Mouse (Mus musculus): ENCODE data around the gene Map4k5.

Map4k5 gene

DNA sequence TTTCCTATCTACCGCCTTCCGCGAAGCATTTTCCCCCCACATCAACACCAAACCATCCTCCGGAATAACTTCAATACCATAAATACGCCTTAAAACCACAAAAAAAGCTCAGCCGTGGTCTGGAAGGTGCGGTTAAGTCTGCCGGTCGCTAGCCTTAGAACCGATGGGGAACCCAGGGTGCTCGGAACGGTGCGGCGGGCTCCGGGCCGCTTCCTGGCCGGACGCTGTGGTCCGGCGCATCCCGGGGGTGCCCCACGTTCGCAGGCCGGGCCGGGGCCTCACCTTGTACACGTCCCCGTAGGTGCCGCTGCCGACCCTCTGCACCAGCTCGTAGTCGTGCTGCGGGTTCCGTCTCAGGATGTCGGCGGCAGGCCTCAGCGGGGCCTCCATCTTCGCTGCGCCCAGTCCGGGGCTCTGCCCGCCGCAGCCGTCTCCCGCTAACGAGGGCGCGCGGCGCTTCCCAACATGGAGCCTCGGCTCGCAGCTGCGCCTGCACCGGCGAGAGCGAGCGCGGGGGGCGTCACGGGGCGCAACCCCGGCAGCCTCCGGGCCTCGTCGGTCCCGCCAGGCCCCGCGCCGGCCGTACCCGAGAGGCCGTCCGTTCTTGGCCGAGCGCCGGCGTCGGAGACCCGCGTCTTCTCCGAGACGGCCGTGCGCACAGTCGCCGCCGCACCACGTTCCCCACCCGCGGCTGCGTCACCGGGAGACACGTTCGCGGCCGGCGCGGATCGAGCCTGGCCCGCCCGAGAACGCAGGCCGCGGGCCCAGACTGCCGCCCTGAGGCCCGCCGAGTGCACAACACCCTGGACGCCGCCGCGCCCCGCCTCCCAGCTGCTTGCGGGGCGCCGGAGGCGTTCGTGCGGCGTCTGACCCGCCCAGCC, at the start of gene Map4k5, which contains the start of gene Atl1:
Map4k5 (minus strand) TSS at position 830 of the 881 bp plus-strand sequence.
Atl1 (plus strand) TSS at position 244 of the 881 bp plus-strand sequence.
- peak; percentile 86 for DNase-seq

DNA sequence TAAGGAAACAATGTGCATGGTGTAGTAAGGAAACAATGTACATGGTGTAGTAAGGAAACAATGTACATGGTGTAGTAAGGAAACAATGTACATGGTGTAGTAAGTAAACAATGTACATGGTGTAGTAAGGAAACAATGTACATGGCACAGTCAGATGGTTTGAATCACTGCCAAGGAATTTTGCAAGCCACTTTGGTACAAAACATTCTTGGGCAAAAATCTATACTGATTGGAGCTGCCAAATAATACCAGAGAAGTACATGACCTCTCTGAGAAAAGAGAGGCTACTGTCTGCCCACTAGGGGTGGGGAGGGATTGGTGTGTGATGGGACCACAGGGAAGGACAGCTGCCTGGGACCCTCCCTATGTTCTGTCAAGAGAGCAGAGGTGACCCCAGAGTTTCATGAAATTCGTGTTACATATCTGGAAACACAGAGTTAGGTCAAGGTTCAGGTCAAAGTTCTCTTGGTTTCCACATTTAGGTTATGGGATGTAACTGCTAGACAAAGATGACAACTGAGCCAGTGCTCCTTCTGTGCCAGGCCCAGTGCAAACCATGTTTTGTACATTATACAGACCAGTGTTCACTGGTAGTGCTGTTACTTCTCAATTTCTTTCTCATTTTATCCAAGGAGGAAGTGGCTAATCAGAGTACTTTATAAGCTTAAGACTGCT, 48.8 kb upstream of the Map4k5 start:
- DNase-seq: no peak

DNA sequence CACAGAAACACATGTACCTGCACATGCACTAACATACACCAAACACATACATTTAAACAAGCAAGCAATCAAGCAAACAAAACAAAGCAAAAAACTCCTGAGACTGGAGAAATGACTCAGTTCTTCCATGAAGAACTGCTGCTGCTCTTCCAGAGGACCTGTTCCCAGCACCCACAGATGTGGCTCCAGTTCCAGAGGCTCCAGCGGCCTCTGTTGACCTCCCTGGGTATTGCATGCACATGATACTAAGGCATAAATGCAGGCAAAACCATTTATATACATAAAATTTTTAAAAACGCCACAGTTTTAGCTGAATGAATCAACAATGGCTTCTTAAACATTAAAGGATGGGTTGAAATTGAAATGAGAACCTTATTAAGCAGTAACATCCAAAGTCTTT, 46.3 kb upstream of the Map4k5 start:
- DNase-seq: no peak

DNA sequence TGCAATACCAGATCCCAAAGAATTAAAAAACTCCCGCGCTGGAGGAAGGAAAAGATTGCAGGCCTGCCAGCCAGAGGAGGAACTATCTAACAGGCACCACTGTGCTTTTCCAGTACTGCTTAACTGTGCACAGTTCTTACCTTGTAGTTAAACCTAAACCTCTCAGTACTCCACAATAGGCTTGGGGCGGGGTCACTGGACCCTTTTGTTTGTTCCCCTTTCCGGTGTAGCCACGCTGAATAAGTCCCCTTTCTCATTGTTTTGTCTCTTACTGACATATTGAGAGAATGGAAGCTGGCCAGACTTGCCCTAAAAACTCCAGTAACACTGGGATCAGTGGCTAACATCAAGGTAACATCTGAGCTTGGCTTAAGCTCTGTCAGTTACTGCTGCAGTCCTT, 44.7 kb upstream of the Map4k5 start:
- DNase-seq: no peak

DNA sequence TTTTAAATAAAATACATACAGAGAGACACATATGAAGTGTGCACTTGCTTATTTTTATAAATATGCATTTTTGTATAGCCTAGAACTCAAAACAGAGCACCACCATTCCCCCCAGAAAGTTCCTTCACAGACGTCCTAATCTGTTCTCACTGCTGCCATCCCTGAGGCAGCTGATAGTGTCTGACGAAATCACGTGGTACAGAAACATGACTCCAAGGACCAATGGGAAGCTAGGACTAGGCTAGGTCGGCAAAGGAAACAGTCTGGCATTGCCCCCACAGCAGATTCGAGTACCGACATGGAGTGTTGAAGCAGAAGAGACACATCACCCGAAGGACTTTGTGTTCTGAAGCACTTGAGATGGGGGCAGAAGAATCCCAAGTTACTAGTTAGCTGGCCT, 33.7 kb upstream of the Map4k5 start:
- DNase-seq: no peak

DNA sequence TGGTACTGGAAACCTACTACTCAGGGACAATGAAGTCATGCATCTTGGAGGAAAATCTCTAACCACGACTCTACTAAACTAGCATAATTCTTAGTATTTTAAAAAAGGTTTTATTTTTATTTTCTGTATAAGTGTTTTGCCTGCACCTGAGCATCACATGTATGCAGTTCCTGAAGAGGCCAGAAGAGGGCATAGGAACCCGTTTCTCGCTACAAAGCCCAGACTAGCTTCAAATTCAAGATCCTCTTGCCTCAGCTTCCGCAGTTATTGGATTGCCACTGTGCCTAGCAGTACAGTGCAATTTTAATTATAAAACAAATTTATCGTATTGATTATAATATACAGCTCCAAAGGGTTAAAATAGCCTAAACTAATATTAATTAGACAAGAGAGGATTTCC, 31.0 kb upstream of the Map4k5 start:
- no peak for DNase-seq

DNA sequence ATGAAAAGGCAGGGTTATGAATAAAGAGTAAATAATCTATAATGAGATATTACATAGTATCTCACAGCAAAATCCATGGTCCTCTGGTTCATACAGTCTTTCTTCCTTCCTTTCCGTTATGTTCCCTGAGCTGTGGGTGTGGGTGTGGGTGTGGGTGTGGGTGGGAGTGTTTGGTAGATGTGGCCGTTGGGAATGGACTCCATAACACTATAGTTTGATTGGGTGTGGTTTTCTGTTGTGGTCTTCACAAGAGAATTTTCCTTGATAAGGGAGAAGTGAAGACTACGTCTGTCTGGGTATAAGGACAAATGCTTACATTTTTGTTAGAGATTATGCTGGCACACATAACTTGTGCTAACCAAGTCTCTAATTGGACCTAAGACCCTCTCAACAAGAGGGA, 30.6 kb upstream of the Map4k5 start:
- no peak for DNase-seq

DNA sequence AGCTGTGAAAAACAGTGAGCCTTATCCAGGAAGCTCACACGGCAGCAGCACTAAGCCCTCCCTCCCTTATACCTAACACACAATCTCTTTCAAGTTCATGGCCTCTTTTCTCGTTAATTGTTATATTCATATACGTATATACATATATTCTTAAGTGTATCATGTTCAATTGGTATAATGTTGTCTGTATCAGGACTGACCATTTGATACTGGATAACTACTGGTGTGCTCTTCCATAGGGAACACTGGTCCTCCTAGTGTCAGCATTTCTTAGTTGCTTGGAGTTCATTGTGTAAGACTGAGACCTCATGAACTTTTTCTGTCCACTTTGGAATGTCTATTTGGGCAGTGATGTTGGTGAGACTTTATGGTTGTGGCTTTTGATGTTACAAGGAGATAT, 30.1 kb upstream of the Map4k5 start:
- no peak for DNase-seq

DNA sequence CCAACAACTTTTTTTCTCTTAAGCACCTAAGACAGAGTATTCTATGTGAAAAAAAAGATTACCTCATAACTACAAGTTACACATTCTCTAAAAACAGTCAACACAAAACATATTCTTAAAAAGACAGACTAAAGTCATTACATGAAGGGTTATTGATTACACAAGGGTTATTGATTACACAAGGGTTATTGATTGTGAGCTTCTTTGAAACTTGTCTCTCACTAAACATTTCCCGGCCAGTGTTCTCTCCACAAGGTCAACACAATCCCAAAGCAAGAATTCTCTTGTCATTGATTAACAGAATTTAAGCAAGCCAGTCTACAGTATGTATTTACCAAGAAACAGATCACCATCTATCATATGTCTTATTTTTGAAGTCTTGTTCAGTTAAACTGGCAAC, 29.1 kb upstream of the Map4k5 start:
- no peak for DNase-seq

DNA sequence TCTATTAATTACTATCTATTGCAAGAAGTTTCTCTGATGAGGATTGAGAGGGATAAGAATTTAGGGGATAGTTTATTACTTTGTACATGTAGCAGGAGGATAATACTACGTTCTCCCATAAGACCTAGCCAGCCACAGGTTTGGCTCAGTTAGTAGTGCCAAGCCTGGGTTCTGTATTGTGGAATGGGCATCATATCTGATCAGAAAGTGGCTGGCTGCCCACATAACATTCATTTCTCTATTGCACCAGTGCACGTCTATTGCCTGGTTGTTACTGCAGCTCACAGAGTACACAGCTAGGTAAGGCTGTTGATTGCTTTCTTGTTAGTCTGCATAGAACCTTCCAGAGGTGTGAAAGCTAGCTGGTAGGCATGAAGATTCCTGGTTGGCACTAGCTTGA, 24.9 kb upstream of the Map4k5 start:
- no peak for DNase-seq

DNA sequence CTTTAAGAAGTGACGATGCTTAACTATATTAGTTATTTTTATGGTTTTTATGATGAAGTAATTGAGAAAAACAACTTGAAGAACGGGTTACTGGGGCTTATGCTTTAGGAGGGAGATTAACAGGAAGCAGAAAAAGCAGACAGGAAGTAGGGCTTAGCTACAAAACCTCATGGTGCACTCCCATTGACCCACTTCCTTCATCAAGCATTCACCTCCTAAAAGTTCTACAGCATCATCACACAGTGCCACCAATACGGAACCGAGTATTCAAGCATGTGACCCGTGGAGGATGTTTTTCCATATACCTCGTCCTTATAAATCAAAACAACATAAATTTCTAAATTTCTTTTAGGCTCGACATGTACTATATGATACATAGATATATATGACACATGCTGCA, 19.7 kb upstream of the Map4k5 start:
- no peak for DNase-seq

DNA sequence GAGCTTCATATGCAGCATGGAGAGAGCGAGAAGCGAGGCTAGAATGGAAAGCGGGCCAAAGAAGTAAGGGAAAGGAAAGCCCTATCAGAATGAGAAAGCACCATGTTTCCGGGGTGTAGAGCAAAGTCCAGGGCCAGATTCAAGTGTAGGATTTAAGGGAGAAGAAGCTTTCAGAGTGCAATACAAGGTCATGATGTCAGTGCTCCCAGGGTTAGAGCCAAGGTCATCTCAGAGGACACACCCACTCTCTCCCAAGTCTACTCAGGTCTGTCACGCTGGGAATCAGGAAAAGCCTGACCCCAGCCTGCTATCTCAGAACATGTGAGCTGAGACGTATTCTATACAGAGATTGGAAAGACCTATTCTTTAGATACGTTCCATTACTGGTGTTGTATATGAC, 18.9 kb upstream of the Map4k5 start:
- no peak for DNase-seq

DNA sequence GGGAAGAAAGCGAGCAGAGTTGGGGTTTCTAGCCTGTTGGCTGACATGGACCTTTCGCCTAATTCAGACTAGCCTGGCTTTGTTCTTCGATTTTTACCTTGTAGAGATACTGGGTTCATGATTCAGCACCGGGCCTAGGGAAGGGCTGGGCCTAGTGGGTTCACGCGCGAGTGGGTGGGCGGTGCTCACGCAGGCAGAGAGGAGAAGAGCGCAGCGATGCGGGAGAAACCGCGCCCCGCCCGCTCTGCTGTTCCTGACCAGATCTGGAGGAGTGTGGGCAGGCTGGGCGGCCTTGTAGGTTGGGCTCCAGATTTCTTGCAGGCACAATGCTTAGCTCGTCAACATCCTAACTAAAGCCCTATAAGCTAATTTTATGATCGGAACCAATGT, 15.5 kb upstream of the Map4k5 start:
- peak; percentile 82 for DNase-seq

DNA sequence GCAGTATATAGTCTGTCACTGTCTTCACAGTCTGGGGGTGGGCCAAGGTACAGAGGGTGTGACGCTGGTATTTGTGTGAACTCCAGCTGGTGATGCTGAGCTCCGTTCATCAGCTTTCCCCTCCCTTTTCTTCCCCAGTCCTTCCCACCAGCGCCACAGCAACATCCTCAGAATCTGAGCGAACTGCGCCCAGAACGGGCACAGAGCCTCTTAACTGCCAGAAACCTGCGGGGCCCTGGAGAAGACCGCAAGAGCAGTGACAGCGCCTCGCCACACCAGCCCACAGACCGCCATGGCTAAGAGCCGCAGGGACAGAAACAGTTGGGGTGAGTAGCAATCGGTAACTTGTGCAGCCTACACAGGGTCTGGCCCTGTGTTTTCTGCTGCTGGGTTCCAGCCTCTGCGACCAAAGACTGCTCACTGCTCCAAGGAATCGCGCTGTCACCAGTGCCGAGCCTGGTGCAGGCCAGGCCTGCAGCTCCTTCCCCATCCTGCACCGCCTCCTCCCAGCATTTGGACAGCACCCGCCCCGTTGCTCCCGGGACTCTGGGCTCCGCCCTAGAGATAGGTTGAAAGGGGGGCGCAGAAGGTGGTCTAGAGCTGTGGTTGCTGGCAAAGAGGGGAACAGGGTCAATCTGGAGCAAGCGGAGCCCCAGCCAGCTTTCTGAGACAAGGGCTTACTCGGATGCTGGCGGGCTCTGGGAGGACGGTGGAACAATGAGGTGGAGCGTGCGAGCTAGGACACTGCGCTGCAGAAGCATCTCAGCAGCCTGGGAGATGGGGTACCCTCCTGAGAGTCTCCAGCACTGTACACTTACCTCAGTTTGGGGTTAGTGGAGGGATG, 14.9 kb upstream of the Map4k5 start:
- peak; percentile 84 for DNase-seq

DNA sequence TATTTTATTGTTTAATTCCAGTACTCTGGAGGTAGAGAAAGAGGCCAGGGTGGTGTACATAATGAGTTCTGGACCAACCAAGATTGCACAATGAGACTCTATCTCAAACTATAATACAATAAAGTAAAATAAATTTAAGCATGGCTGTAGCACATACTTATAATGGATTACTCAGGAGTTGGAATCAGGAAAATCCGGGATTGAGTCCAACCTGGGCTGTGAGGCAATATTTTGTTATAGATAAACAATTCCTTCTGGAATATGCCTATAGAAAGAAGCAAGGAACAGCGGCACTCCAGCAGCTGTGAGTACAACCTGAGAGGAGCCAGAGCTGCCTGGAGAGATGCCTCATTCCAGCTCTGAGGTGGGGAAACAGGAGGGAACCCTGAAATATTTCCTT, 12.0 kb upstream of the Map4k5 start:
- no peak for DNase-seq

DNA sequence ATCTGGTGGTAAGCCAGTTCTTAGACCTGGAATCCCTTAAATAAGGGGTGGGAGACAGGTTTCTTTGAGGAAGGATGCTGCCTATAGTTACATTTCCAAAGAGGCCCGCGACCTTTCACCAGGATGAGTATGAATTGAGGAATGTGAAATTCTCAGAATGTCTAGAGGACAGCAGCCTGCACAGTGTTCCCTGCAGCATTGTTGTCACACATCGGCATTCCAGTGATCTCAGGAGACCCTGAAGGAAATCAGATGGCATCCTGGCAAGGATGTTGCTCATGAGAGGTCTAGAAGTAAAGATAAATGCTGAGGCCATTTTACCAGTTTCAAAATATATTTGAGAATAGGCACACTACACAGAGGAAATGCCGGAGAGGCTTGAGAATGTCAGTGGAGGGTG, 5.1 kb upstream of the Map4k5 start:
- no peak for DNase-seq

DNA sequence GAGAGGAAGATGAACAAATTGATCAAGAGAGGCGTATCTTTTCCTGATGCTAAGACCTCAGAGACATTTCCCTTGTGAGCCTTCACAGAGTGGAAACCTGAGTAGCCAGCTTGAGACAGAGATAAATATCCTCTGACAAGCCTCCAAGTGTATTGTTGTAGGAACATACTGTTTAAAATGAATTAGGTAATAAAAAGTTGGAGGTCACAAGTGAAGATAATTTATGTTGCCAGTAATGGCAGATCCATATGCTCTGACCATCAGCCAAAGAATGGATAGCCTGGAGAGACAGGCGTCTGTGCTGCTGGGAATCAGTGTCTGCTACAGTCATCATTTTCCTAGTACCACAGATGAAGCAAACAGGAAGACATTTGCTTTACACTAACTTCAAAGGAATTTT, 2.0 kb upstream of the Map4k5 start:
- no peak for DNase-seq

DNA sequence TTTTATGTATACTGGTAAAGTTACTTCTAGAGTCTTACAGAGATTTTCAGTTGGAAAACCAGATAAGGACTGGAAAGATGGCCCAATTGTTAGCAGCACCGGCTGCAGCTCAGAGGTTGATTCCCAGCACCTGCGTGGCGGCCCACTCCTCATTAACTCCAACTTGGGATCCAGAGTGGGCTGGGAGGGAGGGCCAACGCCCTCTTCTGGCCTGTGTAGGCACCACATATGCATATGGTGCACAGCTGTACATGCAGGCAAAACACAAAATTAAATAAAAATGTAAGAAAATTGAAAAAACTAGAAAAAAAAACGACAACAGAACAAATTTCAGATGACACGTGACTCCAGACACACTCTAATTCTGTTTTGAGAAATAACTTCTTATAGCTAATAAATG, 927 bp upstream of the Map4k5 start:
- DNase-seq: no peak

DNA sequence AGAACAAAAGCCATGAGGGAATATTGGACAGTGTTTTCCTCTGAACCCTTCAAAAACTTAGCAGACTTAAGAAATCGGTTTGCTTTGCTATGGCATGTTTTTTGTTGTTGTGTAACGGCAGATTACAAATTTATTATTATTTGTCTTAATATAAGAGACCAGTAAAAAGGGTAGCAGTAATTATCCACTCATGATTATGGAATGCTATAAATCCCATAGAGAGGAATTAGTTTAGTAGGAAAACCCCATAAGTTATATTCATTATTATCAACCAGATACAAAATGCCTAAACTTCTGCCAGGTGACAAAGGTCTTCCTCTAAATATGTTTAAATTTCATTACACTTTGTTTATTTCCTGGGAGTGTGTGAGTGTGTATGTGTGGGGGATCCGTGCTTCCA, 1.3 kb downstream of the Map4k5 start:
- DNase-seq: no peak

DNA sequence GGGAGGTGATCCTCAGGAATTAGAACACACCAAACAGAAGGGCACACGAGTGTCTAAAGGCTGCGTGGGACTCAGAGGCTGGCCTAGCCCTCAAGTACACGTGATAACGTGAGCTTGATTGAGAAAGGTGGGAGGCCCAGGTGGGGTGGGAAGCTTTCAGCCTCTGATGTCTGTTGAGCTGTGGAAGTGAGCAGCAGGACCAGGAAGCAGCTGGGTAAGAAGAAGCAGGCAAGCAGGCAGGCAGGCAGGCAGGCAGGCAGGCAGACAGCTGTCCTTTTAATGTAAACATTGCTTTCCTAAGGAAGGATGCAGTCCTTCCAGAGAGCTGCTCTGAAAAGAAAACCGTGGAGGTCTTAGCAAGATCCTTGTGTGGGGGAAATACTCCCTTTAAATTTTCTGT, 2.5 kb downstream of the Map4k5 start:
- no peak for DNase-seq

DNA sequence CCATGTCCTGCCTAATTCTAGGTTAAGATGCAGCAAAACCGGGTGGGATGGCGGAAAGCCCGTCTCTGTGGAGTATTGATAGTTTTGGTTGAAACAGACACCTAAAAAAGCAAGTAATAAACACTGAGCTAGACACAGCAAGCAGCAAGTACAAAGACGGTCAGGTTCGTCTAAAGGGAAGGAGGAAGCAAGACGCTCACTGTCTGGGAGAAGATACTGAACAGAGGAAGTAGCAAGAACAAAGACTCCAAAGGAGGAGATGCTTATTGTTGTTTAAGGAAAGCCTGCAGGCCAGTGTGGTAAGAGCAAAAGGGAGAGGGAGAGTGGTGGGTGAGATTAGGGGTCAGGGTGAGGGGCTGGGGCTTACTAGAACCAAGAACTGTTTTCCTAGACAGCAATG, 2.9 kb downstream of the Map4k5 start:
- DNase-seq: no peak

DNA sequence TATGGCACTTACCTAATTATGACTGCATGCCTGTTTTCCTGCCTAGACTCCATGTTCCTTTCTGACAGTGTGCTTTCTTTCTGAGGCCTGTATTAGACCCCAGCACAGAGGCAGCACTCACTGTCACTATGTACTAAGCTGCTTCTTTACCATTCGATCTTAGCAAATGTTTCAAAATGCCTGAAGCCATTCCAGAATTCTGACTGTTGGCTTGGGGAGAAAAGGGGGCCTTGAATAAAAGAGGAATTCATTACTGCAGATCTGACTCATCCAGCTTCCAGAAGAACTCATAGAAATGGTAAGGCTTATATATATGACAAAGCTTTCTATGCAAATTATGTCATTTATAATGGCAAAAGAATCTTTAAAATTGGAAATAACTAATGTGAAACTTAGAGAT, 4.7 kb downstream of the Map4k5 start:
- no peak for DNase-seq

DNA sequence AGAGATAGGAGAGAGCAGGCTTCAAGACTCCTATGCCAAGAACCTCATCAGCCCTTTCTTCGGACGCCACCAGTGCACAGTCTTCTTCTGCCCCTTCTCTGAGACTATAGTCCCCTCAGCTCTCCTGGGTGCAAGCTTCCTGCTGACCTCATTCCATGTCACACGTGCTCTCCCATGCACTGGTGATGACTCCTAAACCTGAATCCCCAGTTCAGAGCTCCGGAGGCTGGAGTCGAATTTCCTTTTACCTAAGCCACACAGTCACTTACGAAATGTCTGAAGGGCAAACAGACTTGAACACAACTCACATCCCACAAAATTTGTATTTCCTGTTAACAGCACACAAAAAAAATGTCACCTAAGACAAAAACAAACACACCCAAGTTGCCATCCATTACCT, 5.2 kb downstream of the Map4k5 start:
- no peak for DNase-seq
